8 mouse cellular contexts compared by ENCODE assay signal in the genomic region with DNA sequence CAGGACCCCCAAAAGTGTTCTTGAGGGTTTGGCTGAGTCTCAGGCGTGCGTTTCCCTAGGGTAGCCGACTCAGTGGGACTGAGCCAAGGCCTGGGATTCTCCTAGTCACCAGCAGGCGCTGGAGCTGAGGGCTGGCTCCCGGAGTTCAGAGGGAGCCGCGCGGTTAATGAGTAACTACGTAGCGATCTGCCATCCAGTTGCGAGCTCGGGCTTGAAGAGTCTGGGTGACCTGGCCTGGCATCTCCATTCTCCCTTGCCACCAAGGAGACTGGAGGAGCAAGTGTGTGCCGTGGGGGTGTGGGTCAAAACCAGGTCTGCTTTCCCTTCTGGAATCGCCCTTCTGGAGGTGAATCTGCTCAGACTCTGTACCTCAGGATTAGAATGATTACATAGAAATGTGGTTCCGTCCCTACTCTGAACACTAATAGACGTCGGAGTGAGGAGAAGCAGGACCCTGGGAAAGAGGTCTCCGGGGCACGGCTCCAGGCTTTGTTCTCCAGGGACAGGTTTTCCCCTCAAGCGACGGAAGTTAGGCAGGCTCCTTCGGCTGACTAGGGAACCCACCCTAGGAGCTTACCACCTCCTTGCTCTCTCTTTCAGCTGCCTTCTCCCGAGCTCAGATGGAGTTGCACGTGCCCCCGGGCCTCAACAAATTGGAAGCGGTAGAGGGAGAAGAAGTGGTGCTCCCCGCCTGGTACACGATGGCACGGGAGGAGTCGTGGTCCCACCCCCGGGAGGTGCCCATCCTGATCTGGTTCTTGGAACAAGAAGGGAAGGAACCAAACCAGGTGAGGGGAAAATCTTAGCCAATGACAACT. TPM values are rescaled to one million over a fixed set of nuclear protein-coding genes. Genes with fewer than 3 reads are reported as not detected.
A peak's percentile ranks its signal among the peaks of the same experiment; 100 is the strongest.
DNase-seq lines count a peak whose midpoint lies in the region; ATAC-seq lines count a peak whose summit lies in the region.

No protein-coding gene starts in this region.

- peak overlapping the region; percentile 22; the same call in 1 of the 2 replicates for H3K9ac ChIP-seq in embryonic facial prominence, embryonic 15.5 days
- H3K9ac ChIP-seq in hindbrain, embryonic 13.5 days, result peak overlapping the region; percentile 70
- H3K9ac ChIP-seq in limb, embryonic 15.5 days, result 0 out of 2 replicates have a peak overlapping the region, but pooled peaks have one; percentile 20
- H3K9ac ChIP-seq in midbrain, embryonic 13.5 days (replicated peaks), result peak overlapping the region; percentile 48

- H3K9me3 ChIP-seq in embryonic facial prominence, embryonic 15.5 days (replicated peaks), result no peaks in the 10 kb centered on the region
- no peaks in the 10 kb centered on the region for H3K9me3 ChIP-seq in hindbrain, embryonic 13.5 days
- H3K9me3 ChIP-seq in limb, embryonic 15.5 days, result no peaks in the 10 kb centered on the region
- no peaks in the 10 kb centered on the region for H3K9me3 ChIP-seq in midbrain, embryonic 13.5 days

- 4% methylated on average over 31 of the region's 31 CpGs for WGBS in embryonic facial prominence, embryonic 15.5 days
- WGBS in hindbrain, embryonic 13.5 days, result under 1% methylated on average over 31 of the region's 31 CpGs
- 4% methylated on average over 31 of the region's 31 CpGs for WGBS in limb, embryonic 15.5 days
- WGBS in midbrain, embryonic 13.5 days, result 1% methylated on average over 31 of the region's 31 CpGs

- H3K36me3 ChIP-seq in embryonic facial prominence, embryonic 15.5 days, result peaks cover 3% of the 10 kb centered on the region; the same call in 1 of the 2 replicates
- peaks cover 2% of the 10 kb centered on the region; the same call in 1 of the 2 replicates for H3K36me3 ChIP-seq in hindbrain, embryonic 13.5 days
- 0 out of 2 replicates have a peak, but pooled peaks cover 4% of the 10 kb centered on the region for H3K36me3 ChIP-seq in limb, embryonic 15.5 days
- no peaks in the 10 kb centered on the region for H3K36me3 ChIP-seq in midbrain, embryonic 13.5 days

- H3K4me2 ChIP-seq in embryonic facial prominence, embryonic 15.5 days (replicated peaks), result peak overlapping the region; percentile 64
- H3K4me2 ChIP-seq in hindbrain, embryonic 13.5 days, result peak overlapping the region; percentile 61
- H3K4me2 ChIP-seq in limb, embryonic 15.5 days, result peak overlapping the region; percentile 53
- H3K4me2 ChIP-seq in midbrain, embryonic 13.5 days (replicated peaks), result peak overlapping the region; percentile 65

- peaks cover 54% of the 10 kb centered on the region for H3K27me3 ChIP-seq in embryonic facial prominence, embryonic 15.5 days
- H3K27me3 ChIP-seq in hindbrain, embryonic 13.5 days, result peaks cover 74% of the 10 kb centered on the region
- H3K27me3 ChIP-seq in limb, embryonic 15.5 days, result peaks cover 68% of the 10 kb centered on the region
- H3K27me3 ChIP-seq in midbrain, embryonic 13.5 days, result peaks cover 71% of the 10 kb centered on the region

- peak overlapping the region; percentile 36 for H3K4me3 ChIP-seq in embryonic facial prominence, embryonic 15.5 days (replicated peaks)
- peak overlapping the region; percentile 37 for H3K4me3 ChIP-seq in hindbrain, embryonic 13.5 days
- peak overlapping the region; percentile 33 for H3K4me3 ChIP-seq in limb, embryonic 15.5 days
- H3K4me3 ChIP-seq in midbrain, embryonic 13.5 days (replicated peaks), result peak overlapping the region; percentile 38

- H3K27ac ChIP-seq in embryonic facial prominence, embryonic 15.5 days (replicated peaks), result no peak overlapping the region
- peak overlapping the region; percentile 23; the same call in 1 of the 2 replicates for H3K27ac ChIP-seq in hindbrain, embryonic 13.5 days
- no peak overlapping the region; the same call in 1 of the 2 replicates for H3K27ac ChIP-seq in limb, embryonic 15.5 days
- 0 out of 2 replicates have a peak overlapping the region, but pooled peaks have one; percentile 11 for H3K27ac ChIP-seq in midbrain, embryonic 13.5 days

- H3K4me1 ChIP-seq in embryonic facial prominence, embryonic 15.5 days, result peaks cover 34% of the 10 kb centered on the region
- H3K4me1 ChIP-seq in hindbrain, embryonic 13.5 days (replicated peaks), result peaks cover 37% of the 10 kb centered on the region
- H3K4me1 ChIP-seq in limb, embryonic 15.5 days, result peaks cover 33% of the 10 kb centered on the region
- peaks cover 36% of the 10 kb centered on the region for H3K4me1 ChIP-seq in midbrain, embryonic 13.5 days (replicated peaks)

- ATAC-seq in embryonic facial prominence, embryonic 15.5 days (ENCODE audit: insufficient number of reproducible peaks, low FRiP score, low TSS enrichment, low read depth), result no peak; the same call in 1 of the 2 replicates
- peak; percentile 78 for ATAC-seq in hindbrain, embryonic 13.5 days (ENCODE audit: low FRiP score)
- ATAC-seq in limb, embryonic 15.5 days (ENCODE audit: insufficient number of reproducible peaks, low FRiP score, low TSS enrichment, low read depth), result no peak
- peak; percentile 61 for ATAC-seq in midbrain, embryonic 13.5 days

- DNase-seq in urinary bladder, adult 18-20 months (ENCODE audit: low spot score in 2 of 2), result peak; percentile 72 to 76
- DNase-seq in urinary bladder, postnatal 10 days (ENCODE audit: low spot score), result no peak
- DNase-seq in T-cell, adult 2 months (ENCODE audit: low spot score), result no peak
- no peak for DNase-seq in thymus, postnatal 4 days

RNA-seq across cellular contexts. Expression of gene Esam, which starts 3.2 kb away (rescaled TPM):
- 52.1 and 56.3 TPM in 2 replicates for polyA plus RNA-seq in embryonic facial prominence, embryonic 15.5 days (2015; fragmentation: Nextera tagmentation; extraction: Ambion mirVana)
- polyA plus RNA-seq in hindbrain, embryonic 13.5 days (2015; fragmentation: Nextera tagmentation; extraction: Ambion mirVana), result 41.1 and 43.4 TPM in 2 replicates
- 50.2 and 60.0 TPM in 2 replicates for polyA plus RNA-seq in limb, embryonic 15.5 days (2015; fragmentation: Nextera tagmentation; extraction: Ambion mirVana)
- 33.5 and 34.5 TPM in 2 replicates for polyA plus RNA-seq in midbrain, embryonic 13.5 days (2015; fragmentation: Nextera tagmentation; extraction: Ambion mirVana)

RNA-seq across cellular contexts. Expression of gene Vsig2, which starts 8.0 kb away (rescaled TPM):
- polyA plus RNA-seq in embryonic facial prominence, embryonic 15.5 days (2015; fragmentation: Nextera tagmentation; extraction: Ambion mirVana), result 1.6 and 2.0 TPM in 2 replicates
- polyA plus RNA-seq in hindbrain, embryonic 13.5 days (2015; fragmentation: Nextera tagmentation; extraction: Ambion mirVana), result 0.82 and 1.6 TPM in 2 replicates
- 0.83 and 2.0 TPM in 2 replicates for polyA plus RNA-seq in limb, embryonic 15.5 days (2015; fragmentation: Nextera tagmentation; extraction: Ambion mirVana)
- 0.37 and 0.42 TPM in 2 replicates for polyA plus RNA-seq in midbrain, embryonic 13.5 days (2015; fragmentation: Nextera tagmentation; extraction: Ambion mirVana)

RNA-seq across cellular contexts. Expression of gene Nrgn, which starts 21.6 kb away (rescaled TPM):
- polyA plus RNA-seq in embryonic facial prominence, embryonic 15.5 days (2015; fragmentation: Nextera tagmentation; extraction: Ambion mirVana), result 7.9 and 10.9 TPM in 2 replicates
- polyA plus RNA-seq in hindbrain, embryonic 13.5 days (2015; fragmentation: Nextera tagmentation; extraction: Ambion mirVana), result 9.2 and 14.9 TPM in 2 replicates
- 6.2 and 7.4 TPM in 2 replicates for polyA plus RNA-seq in limb, embryonic 15.5 days (2015; fragmentation: Nextera tagmentation; extraction: Ambion mirVana)
- polyA plus RNA-seq in midbrain, embryonic 13.5 days (2015; fragmentation: Nextera tagmentation; extraction: Ambion mirVana), result 3.4 and 3.7 TPM in 2 replicates

RNA-seq across cellular contexts. Expression of gene Siae, which starts 24.4 kb away (rescaled TPM):
- 10.9 and 12.1 TPM in 2 replicates for polyA plus RNA-seq in embryonic facial prominence, embryonic 15.5 days (2015; fragmentation: Nextera tagmentation; extraction: Ambion mirVana)
- 10.9 and 11.6 TPM in 2 replicates for polyA plus RNA-seq in hindbrain, embryonic 13.5 days (2015; fragmentation: Nextera tagmentation; extraction: Ambion mirVana)
- polyA plus RNA-seq in limb, embryonic 15.5 days (2015; fragmentation: Nextera tagmentation; extraction: Ambion mirVana), result 9.9 and 13.1 TPM in 2 replicates
- polyA plus RNA-seq in midbrain, embryonic 13.5 days (2015; fragmentation: Nextera tagmentation; extraction: Ambion mirVana), result 8.1 and 9.2 TPM in 2 replicates

RNA-seq across cellular contexts. Expression of gene Msantd2, which starts 42.0 kb away (rescaled TPM):
- 20.0 and 24.8 TPM in 2 replicates for polyA plus RNA-seq in embryonic facial prominence, embryonic 15.5 days (2015; fragmentation: Nextera tagmentation; extraction: Ambion mirVana)
- polyA plus RNA-seq in hindbrain, embryonic 13.5 days (2015; fragmentation: Nextera tagmentation; extraction: Ambion mirVana), result 35.4 and 39.2 TPM in 2 replicates
- polyA plus RNA-seq in limb, embryonic 15.5 days (2015; fragmentation: Nextera tagmentation; extraction: Ambion mirVana), result 17.3 and 25.2 TPM in 2 replicates
- 36.5 and 39.5 TPM in 2 replicates for polyA plus RNA-seq in midbrain, embryonic 13.5 days (2015; fragmentation: Nextera tagmentation; extraction: Ambion mirVana)

Comparison
In these comparisons a context has a peak if more than half of its experiments do, and no peak if none do; other contexts are left out.
1. DNase-seq: peak in urinary bladder, adult 18-20 months (2 of 2); none in urinary bladder, postnatal 10 days (single experiment), T-cell, adult 2 months (single experiment) and thymus, postnatal 4 days (single experiment).
2. ATAC-seq: peak in hindbrain, embryonic 13.5 days (single experiment) and midbrain, embryonic 13.5 days (single experiment); none in embryonic facial prominence, embryonic 15.5 days (single experiment) and limb, embryonic 15.5 days (single experiment).
3. H3K27ac ChIP-seq: peak in hindbrain, embryonic 13.5 days (single experiment) and midbrain, embryonic 13.5 days (single experiment); none in embryonic facial prominence, embryonic 15.5 days (single experiment) and limb, embryonic 15.5 days (single experiment).
4. H3K9ac ChIP-seq: peak in every context shown above with its lines; median percentile 70 in hindbrain, embryonic 13.5 days; 48 in midbrain, embryonic 13.5 days; 22 in embryonic facial prominence, embryonic 15.5 days; 20 in limb, embryonic 15.5 days.
5. Peak in every context shown above with its lines, with median percentiles within 50 percentile points of each other: H3K4me2 ChIP-seq and H3K4me3 ChIP-seq.